Mouse (Mus musculus) CH12.LX (cell line): ENCODE measurements at regions not wholly inside any gene's neighbourhood (a gene's known extent, or its start where the extent isn't known, plus 50 kb on each side); places are given as distances from the start of the nearest gene placed in this dataset.

Experiments used
- DNase-seq: peaks from one replicate; pipeline ENCODE4 v3.0.0-alpha.2; 2013; ENCODE audit errors: extremely low read depth
- H3K27ac ChIP-seq: 2 replicates; pipeline ENCODE4 v1.5.1; 2012; ENCODE audit warnings: low read depth, mild to moderate bottlenecking, control low read depth, moderate library complexity; ENCODE audit not compliant: insufficient read depth
- H3K27me3 ChIP-seq: replicated peaks from 2 replicates; pipeline ENCODE3; 2012; ENCODE audit warnings: inconsistent platforms
- H3K36me3 ChIP-seq, 2 experiments: replicated peaks in 1 of 2; 2 replicates each; pipeline versions ENCODE3 to v1.6.1; 2012; ENCODE audit warnings: inconsistent platforms in 1 of 2, low read length in 1 of 2, mild to moderate bottlenecking in 1 of 2, mixed read lengths in 1 of 2, moderate library complexity in 1 of 2; ENCODE audit not compliant: control insufficient read depth in 1 of 2, insufficient read depth in 1 of 2
- H3K4me1 ChIP-seq, 2 experiments: 2 replicates each; pipeline ENCODE4 v1.6.1; 2012; ENCODE audit warnings: inconsistent platforms in 1 of 2, moderate library complexity in 1 of 2; ENCODE audit not compliant: insufficient read depth in 2 of 2, control insufficient read depth in 1 of 2
- H3K4me2 ChIP-seq: 2 replicates; pipeline ENCODE4 v1.6.1; 2012; ENCODE audit warnings: low read depth, mild to moderate bottlenecking, control low read depth; ENCODE audit not compliant: poor library complexity, insufficient read depth, severe bottlenecking
- H3K4me3 ChIP-seq, 3 experiments: fragments of 150-350 bp in 1 of 3; sonication (generic) in 1 of 3; replicated peaks in 1 of 3; 2 replicates each; pipeline versions ENCODE3 to v1.5.1; 2011 to 2012; ENCODE audit warnings: low read depth in 2 of 3, low read length in 2 of 3, mild to moderate bottlenecking in 2 of 3, moderate library complexity in 2 of 3, control low read depth in 1 of 3, improper control_type of control experiment in 1 of 3, inconsistent platforms in 1 of 3, mixed read lengths in 1 of 3; ENCODE audit not compliant: poor library complexity in 1 of 3
- H3K79me2 ChIP-seq: replicated peaks from 2 replicates; pipeline ENCODE4 v1.6.1; 2012; ENCODE audit warnings: mild to moderate bottlenecking, moderate library complexity; ENCODE audit not compliant: control insufficient read depth, poor library complexity, insufficient read depth, severe bottlenecking; ENCODE audit errors: extremely low read depth
- H3K9ac ChIP-seq: 2 replicates; pipeline ENCODE4 v1.6.1; 2012; ENCODE audit warnings: low read depth, mild to moderate bottlenecking, control low read depth, moderate library complexity; ENCODE audit not compliant: insufficient read depth
- H3K9me3 ChIP-seq: replicated peaks from 2 replicates; pipeline ENCODE3; 2012; ENCODE audit warnings: low read length, inconsistent platforms, mixed read lengths
- BHLHE40 ChIP-seq: IDR thresholded peaks from 2 replicates; pipeline ENCODE4 v1.6.1; 2011; ENCODE audit warnings: mild to moderate bottlenecking, low read depth, low read length, improper control_type of control experiment
- CTCF ChIP-seq, 2 experiments: IDR thresholded peaks in 1 of 2; conservative IDR thresholded peaks in 1 of 2; 2 replicates each; pipeline ENCODE4 v1.5.1; 2011 to 2012; ENCODE audit warnings: low read depth in 2 of 2, low read length in 2 of 2, improper control_type of control experiment in 1 of 2, inconsistent platforms in 1 of 2, mild to moderate bottlenecking in 1 of 2, moderate library complexity in 1 of 2
- HCFC1 ChIP-seq: IDR thresholded peaks from 2 replicates; pipeline ENCODE4 v1.6.1; 2012; ENCODE audit warnings: low read depth, mild to moderate bottlenecking, inconsistent platforms, low read length, improper control_type of control experiment
- MAX ChIP-seq: IDR thresholded peaks from 2 replicates; pipeline ENCODE4 v1.6.1; 2011; ENCODE audit warnings: low read length, improper control_type of control experiment
- MAZ ChIP-seq: IDR thresholded peaks from 2 replicates; pipeline ENCODE4 v1.6.1; 2012; ENCODE audit warnings: low read depth, mild to moderate bottlenecking, inconsistent platforms, low read length, improper control_type of control experiment, moderate library complexity
- MEF2A ChIP-seq: IDR thresholded peaks from 2 replicates; pipeline ENCODE4 v1.6.1; 2014; ENCODE audit warnings: low read depth, mild to moderate bottlenecking, inconsistent platforms, low read length, improper control_type of control experiment, borderline replicate concordance
- NRF1 ChIP-seq: IDR thresholded peaks from 2 replicates; pipeline ENCODE4 v1.6.1; 2014; ENCODE audit warnings: low read depth, mild to moderate bottlenecking, inconsistent platforms, low read length, improper control_type of control experiment, moderate library complexity
- RAD21 ChIP-seq: IDR thresholded peaks from 2 replicates; pipeline ENCODE4 v1.6.1; 2011; ENCODE audit warnings: low read depth, mild to moderate bottlenecking, low read length, improper control_type of control experiment, moderate library complexity
- SMC3 ChIP-seq: IDR thresholded peaks from 2 replicates; pipeline ENCODE4 v1.6.1; 2011; ENCODE audit warnings: low read depth, low read length, improper control_type of control experiment
- UBTF ChIP-seq: IDR thresholded peaks from 2 replicates; pipeline ENCODE4 v1.6.1; 2012; ENCODE audit warnings: low read depth, mild to moderate bottlenecking, inconsistent platforms, low read length, improper control_type of control experiment, moderate library complexity
- USF1 ChIP-seq: IDR thresholded peaks from 2 replicates; pipeline ENCODE4 v1.6.1; 2014; ENCODE audit warnings: low read depth, mild to moderate bottlenecking, inconsistent platforms, low read length, improper control_type of control experiment
- ZC3H11A ChIP-seq: IDR thresholded peaks from 2 replicates; pipeline ENCODE4 v1.6.1; 2012; ENCODE audit warnings: low read depth, mild to moderate bottlenecking, inconsistent platforms, low read length, improper control_type of control experiment
- ZNF384 ChIP-seq: IDR thresholded peaks from 2 replicates; pipeline ENCODE4 v1.6.1; 2012; ENCODE audit warnings: low read depth, low read length, improper control_type of control experiment, inconsistent platforms
- dilution Hi-C: fragments of 300-500 bp; cut with MboI; formaldehyde crosslinking; loops from 2 replicates; pipeline ENCODE4 v1.14.3; 2020; ENCODE audit warnings: low sequenced_read_pairs; ENCODE audit not compliant: extremely low pct_unique_long_range_greater_than_20kb, extremely low pct_ligation_motif_present
- in situ Hi-C: fragments of 300-500 bp; cut with MboI; formaldehyde crosslinking; loops from 3 replicates; pipeline ENCODE4 v1.14.3; 2019; ENCODE audit warnings: low sequenced_read_pairs, low pct_ligation_motif_present, low pct_unique_long_range_greater_than_20kb, mixed read lengths

- no peak for DNase-seq
- Histone ChIP-seq H3K27ac (no peak overlapping the region), H3K4me2 (no peak overlapping the region), H3K9ac (no peak overlapping the region), H3K27me3 (peaks cover 66% of the 10 kb centered on the region), H3K4me1 (peaks cover 0 to 7% of the 10 kb centered on the region in 2 experiments; a peak in 2 of 4 replicates), H3K9me3 (no peaks in the 10 kb centered on the region), H3K36me3 (no peaks in the 10 kb centered on the region), H3K79me2 (no peaks in the 10 kb centered on the region), H3K4me3 (no peak overlapping the region)
- dilution Hi-C loops (no loop called here), in situ Hi-C loops (no loop called here)
- TF ChIP-seq HCFC1 = no peak
- no peak for TF ChIP-seq UBTF
- TF ChIP-seq MAZ = no peak
- TF ChIP-seq MAX = no peak
- no peak for TF ChIP-seq USF1
Measured at GRCm38 (mm10) chr9:43983220-43983619, 60.0 kb upstream of the Thy1 start.

- H3K27me3 ChIP-seq = peaks cover 75% of the 10 kb centered on the region
- dilution Hi-C loops (no loop called here), in situ Hi-C loops (no loop called here)
Measured at GRCm38 (mm10) chr9:43984181-43985062, 58.8 kb upstream of the Thy1 start.

GRCm38 (mm10) chr9:43987957-43988356 is 55.2 kb upstream of the Thy1 start:
- no peaks in the 10 kb centered on the region for H3K36me3 ChIP-seq
- H3K9ac ChIP-seq = no peak overlapping the region
- H3K4me3 ChIP-seq = no peak overlapping the region
- H3K79me2 ChIP-seq = no peaks in the 10 kb centered on the region
- no peak overlapping the region for H3K27ac ChIP-seq
- no peak for DNase-seq
- dilution Hi-C loops (no loop called here), in situ Hi-C loops (no loop called here)
- TF ChIP-seq ZNF384 = no peak
- TF ChIP-seq MEF2A = no peak
- no peak overlapping the region for H3K4me2 ChIP-seq
- no peaks in the 10 kb centered on the region for H3K4me1 ChIP-seq
- H3K9me3 ChIP-seq = no peaks in the 10 kb centered on the region
- H3K27me3 ChIP-seq = peaks cover 81% of the 10 kb centered on the region

More at GRCm38 (mm10) chr9:43984181-43985062, 58.8 kb upstream of the Thy1 start:
- TF ChIP-seq BHLHE40 = no peak
- peak; percentile 98 for TF ChIP-seq RAD21
- 0 out of 2 replicates have a peak, but pooled peaks have one; percentile 7 for TF ChIP-seq NRF1
- TF ChIP-seq MAX = no peak; the same call in 1 of the 2 replicates
- TF ChIP-seq ZC3H11A = peak; percentile 21
- peak; percentile 95 to 97 for TF ChIP-seq CTCF (conservative IDR thresholded peaks at IDR 0.05 in 1 of 2, IDR thresholded peaks at IDR 0.05 in 1 of 2; ENCODE audit: low read depth in 2 of 2, low read length in 2 of 2)
- TF ChIP-seq SMC3 = peak; percentile 78
- TF ChIP-seq, all 38 proteins: peak for 5
- Histone ChIP-seq H3K4me2 (no peak overlapping the region), H3K9ac (no peak overlapping the region), H3K4me3 (no peak overlapping the region), H3K4me1 (no peaks in the 10 kb centered on the region), H3K9me3 (no peaks in the 10 kb centered on the region), H3K79me2 (no peaks in the 10 kb centered on the region), H3K36me3 (no peaks in the 10 kb centered on the region), H3K27ac (no peak overlapping the region)
- peak; percentile 76 for DNase-seq
